Mouse (Mus musculus) left cerebral cortex, adult 9 months (tissue): Measurements from ENCODE around the gene Slc4a8.

Experiments
- DNase-seq, 2 experiments: peaks; one replicate each; pipeline ENCODE4 v3.0.0; 2022; ENCODE audit warnings: low spot score in 2 of 2

The Slc4a8 gene

GRCm38 (mm10) chr15:100761419-100762185 is at the start of gene Slc4a8:
Gene Slc4a8 (plus strand): TSS chr15:100761747.
- peak; percentile 83 to 95 for DNase-seq

GRCm38 (mm10) chr15:100714470-100714869 is 47.1 kb upstream of the Slc4a8 start:
- no peak for DNase-seq

DNA sequence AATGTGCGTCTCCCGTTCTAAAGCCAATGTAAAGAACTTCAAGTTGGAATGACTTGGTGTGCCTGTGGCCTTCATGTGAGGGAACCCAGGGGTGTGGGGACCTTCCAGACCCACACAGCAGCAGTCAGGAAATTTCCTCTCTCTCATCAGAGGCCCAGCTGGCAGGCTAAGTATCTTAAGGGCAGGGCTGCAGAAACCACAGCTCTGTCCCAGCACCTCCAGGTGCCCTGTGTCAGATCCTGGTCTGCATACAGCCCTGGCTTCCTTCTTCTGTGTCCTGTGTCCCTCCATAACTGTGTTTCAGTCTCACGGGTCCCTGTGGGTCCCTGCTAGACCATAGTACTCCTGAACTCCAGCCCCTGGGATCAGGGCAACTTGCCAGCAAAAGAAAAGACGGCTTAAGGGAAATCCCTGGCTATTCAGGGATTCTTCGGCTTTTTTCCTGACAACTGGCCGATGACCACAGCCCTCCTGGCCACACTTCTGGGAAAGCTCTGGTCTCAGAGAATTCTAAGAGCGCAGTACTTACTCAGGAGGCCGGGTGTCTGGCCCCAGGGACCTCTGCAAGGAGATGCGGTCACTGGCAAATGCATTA is 46.1 kb upstream of the Slc4a8 start:
- DNase-seq: no peak

DNA sequence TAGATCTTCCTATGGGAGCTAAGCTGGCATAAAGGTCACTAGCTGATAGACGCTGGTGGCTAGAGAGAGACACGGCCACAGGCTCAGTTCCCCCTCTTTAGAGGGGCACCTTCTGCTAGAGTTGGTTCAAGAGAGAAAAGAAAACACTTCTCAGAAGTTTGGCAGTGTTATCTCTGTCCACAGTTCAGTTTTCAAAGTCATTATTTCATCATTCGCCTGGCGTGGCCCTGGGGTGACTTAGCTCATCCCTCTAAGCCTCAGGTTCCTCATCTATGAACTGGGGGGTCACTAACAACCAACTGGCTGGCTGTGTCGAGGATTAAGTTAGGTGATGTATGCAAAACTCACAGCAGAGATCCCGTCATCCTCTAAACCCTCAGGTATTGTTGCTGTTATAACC is 43.6 kb upstream of the Slc4a8 start:
- DNase-seq: no peak

DNA sequence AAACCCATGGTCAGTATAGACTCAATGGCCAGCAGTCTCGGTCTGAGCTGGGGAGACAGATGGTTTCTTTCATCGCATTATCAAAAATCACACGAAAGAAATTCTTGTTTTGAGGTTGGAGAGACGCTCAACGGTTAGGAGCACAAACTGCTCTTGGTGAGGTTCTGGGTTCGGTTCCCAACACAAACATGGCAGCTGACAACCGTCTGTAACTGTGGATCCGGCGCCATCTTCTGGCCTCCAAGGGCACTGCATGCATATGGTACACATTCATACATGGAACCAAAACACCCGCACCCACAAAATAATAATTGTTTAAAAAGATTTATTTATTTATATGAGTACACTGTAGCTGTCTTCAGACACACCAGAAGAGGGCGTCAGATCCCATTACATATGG is 43.0 kb upstream of the Slc4a8 start:
- no peak for DNase-seq

DNA sequence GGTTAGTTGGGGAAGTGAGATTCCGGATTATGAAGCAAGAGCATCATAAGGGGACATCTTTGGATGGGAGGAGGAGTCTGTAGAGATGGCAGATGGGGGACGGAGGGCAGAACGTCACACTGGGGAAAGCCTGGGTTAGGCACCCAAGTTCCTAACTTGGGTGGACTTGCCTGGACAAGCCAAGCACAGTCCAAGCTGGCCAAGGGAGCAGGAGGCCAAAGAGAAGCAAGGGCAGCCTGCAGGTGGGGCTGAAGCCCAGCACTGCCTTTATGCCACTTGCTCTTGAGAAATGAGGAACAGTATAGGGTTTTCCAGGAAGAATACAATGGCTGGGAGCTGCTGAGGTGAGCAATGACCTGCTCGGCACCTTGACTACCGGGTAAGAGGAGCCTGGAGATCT is 42.3 kb upstream of the Slc4a8 start:
- no peak for DNase-seq

- no peak for DNase-seq
These were observed 41.5 kb upstream of the Slc4a8 start for GRCm38 (mm10) chr15:100720066-100720465.

- no peak for DNase-seq
These were observed 40.1 kb upstream of the Slc4a8 start for GRCm38 (mm10) chr15:100721445-100721844.

DNA sequence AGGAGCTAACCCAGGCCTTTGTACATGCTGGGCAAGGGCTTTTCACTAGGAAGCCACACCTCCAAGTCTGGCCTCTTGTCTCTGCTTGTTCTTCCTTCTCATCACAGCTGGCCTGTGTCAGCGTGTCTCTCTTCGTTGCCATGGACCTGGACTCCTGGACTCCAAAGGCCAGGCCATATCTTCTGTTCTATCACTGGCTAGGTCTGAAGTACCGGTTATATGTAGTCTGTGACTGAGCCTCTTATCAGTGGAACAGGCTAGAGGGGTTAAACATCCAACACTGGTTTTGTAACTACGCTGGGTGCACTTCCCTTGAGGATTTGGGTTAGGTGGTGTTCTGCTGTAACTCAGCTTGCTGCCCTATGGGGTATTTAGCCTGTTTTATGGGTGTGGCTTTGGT is 39.5 kb upstream of the Slc4a8 start:
- DNase-seq: no peak

DNA sequence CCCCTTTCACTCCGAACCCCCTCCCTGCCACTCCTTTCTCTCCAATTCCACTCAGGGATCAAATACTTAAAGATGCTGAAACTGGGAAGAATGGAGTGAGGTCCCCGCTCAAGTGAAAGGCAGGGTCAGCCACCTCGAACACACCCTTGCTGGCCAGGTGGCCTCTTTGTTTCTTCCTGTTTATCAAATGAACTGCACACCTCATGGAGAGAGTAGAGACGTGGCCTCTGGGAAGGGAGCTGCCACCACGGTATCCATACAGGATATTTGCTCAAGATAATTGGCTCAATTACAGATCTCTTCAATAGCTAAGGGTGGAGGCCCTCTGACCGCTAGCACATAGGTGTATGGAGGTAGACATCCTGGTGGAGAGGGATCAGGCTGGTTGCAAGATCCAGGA is 39.0 kb upstream of the Slc4a8 start:
- DNase-seq: no peak

- no peak for DNase-seq
These were observed 38.0 kb upstream of the Slc4a8 start for GRCm38 (mm10) chr15:100723505-100723904.

DNA sequence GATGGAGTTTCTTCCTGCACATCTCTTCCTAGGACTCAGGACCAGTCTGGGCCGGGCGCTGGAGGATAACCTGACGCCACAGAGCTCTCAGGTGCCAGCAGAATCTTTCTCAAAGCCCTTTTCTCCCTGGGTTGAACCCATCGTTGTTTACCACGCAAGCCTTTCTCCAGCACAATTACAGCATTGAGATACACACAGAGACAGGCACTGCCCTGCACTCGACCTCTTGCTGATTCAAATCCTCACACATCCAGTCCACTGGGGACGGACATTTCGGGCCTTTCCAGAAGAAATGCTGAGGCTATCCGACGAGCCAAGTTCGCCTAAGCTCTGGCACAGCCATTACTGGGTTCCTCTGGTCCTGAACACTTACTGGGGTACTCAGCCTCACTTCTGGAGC is 34.8 kb upstream of the Slc4a8 start:
- peak in 1 of 2 experiments; percentile 16 for DNase-seq

- DNase-seq: no peak
These were observed 33.7 kb upstream of the Slc4a8 start for GRCm38 (mm10) chr15:100727834-100728233.

- DNase-seq: no peak
These were observed 33.0 kb upstream of the Slc4a8 start for GRCm38 (mm10) chr15:100728586-100728985.

DNA sequence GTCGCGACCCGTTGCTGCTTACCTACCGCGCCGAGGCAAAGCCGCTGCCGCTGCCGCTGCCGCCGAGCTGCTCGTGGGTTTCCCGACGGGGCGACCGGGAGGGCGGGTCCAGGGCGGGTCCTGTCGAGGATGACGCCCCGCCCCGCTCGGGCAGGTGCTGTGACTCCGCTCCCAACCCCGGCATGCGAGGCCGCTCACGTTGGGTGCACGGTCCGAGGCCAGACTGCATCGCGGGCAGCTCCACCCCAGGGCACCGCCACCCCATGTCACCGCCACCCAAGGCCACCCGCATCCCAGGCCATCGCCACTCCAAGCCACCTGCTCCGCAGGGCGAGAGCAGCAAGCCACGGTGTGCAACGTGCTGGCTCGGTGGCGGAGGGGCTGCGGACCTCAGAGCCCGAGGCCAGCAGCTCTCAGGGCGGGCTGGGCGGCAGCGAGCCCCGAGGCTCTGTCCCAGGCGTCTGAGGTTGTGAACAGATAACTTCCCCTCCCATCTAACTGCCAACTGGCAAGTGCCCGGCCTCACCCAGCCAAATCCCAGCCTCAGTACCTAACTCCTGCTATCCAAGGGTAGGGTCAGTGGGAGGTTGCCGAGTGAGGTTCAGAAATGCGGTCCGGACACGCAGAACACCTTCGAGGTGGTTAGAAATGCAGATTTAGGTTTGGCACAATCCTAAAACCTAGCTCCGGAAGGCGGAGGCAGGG is 32.1 kb upstream of the Slc4a8 start, which contains the start of gene Galnt6:
Gene Galnt6, minus strand, starts transcription at position 96 of the 705 bp plus-strand sequence.
- DNase-seq: no peak

- no peak for DNase-seq
These were observed 30.5 kb upstream of the Slc4a8 start for GRCm38 (mm10) chr15:100731081-100731480.

- no peak for DNase-seq
These were observed 29.0 kb upstream of the Slc4a8 start for GRCm38 (mm10) chr15:100732580-100732979.

- no peak for DNase-seq
These were observed 26.2 kb upstream of the Slc4a8 start for GRCm38 (mm10) chr15:100735095-100735952.

DNA sequence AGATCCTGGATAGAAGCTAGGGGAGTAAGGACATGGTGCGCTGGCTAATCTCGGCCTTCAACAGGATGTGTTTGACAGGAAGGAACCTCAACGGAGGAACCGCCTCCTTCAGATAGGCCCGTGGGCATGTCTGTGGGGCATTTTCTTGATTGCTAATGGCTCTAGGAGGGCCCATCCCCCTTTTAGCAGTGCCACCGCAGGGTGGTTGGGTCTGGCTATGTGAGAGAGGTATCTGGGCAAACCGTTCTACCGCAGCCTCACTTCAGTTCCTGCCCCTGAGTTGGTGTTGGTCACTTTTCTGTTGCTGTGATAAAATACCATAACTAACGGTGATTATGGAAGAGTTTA is 25.6 kb upstream of the Slc4a8 start:
- no peak for DNase-seq

DNA sequence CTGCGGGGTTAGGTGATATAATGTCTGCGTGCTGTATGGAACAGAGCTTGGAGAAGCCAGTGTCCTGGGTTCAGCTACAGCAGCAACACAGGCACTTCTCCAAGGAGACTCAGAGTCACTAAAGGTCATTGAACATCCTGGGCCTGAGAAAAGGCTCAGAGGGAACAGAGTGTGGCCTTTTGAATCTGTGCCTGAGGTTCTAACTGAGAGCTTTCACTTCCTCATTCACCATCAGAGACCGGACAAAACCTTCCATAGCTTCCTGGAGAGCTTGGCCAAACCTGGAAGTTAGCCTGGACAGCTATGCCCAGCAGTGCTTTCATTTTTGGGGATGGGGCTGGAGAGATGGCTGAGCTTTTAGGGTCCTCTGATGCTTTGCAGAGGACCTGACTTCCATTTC is 23.9 kb upstream of the Slc4a8 start:
- DNase-seq: no peak

DNA sequence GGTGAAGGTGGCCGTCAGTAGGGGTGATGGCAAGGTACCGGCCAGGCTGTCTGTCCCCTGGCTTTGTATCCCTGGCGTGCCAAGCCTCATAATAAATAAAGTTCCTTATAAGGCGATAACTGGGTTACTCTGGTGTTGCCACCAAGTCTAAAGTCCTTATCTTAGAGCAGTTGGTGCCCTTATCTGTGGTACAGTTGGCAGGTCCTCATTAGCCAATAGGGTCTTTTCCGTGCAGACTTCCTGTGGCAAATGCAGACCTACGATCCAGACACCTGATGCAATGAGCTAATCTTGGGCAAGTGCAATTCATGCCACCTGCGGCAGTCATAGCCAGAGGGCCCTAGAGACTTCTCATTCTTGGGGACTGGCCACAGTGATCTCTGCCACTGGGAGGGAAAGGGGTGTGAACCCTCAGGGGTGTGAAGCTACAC is 23.2 kb upstream of the Slc4a8 start:
- DNase-seq: no peak

- no peak for DNase-seq
These were observed 22.1 kb upstream of the Slc4a8 start for GRCm38 (mm10) chr15:100739442-100739841.
